Mouse (Mus musculus) gastrocnemius, postnatal 36 days (tissue): ENCODE measurements around the gene Tmsb15b1. TPM values are rescaled to one million over a fixed set of nuclear protein-coding genes. Genes with fewer than 3 reads are reported as not detected.

Source experiments
- total RNA-seq, 2 experiments: library from RNA; stranded (reverse); gene quantifications; 2 replicates each; pipeline ENCODE4 v1.2.3; 2021

Gene Tmsb15b1
- total RNA-seq, 2 experiments from 2014 or later = 1.5 to 3.4 TPM

Other genes with a start within 250 kb of the Tmsb15b1 start
- gene Morf4l2, start 233.2 kb downstream of the Tmsb15b1 start, total RNA-seq = 100 to 1,000 TPM; 133 to 137 TPM
- gene Glra4, start 196.7 kb downstream of the Tmsb15b1 start, total RNA-seq = not detected
- gene Plp1, start 154.2 kb downstream of the Tmsb15b1 start, total RNA-seq = 1 to 10 TPM; 2.0 to 3.0 TPM
- not detected for gene Rab9b, start 108.1 kb downstream of the Tmsb15b1 start, total RNA-seq
- not detected for gene H2bfm, start 49.5 kb downstream of the Tmsb15b1 start, total RNA-seq
- gene Tmsb15b2, start 1.4 kb downstream of the Tmsb15b1 start, total RNA-seq = 1 to 10 TPM; 2.2 to 7.0 TPM
- under 1 TPM; 0.46 to 0.59 TPM for gene Tmsb15l, start within 50 bp of the Tmsb15b1 start, total RNA-seq
- gene Zcchc18, start 16.3 kb upstream of the Tmsb15b1 start, total RNA-seq = not detected
- gene Slc25a53, start 61.4 kb upstream of the Tmsb15b1 start, total RNA-seq = 1 to 10 TPM; 1.6 to 2.6 TPM
- gene Fam199x, start 72.7 kb upstream of the Tmsb15b1 start, total RNA-seq = 1 to 10 TPM; 3.6 to 4.1 TPM
- gene Esx1, start 145.2 kb upstream of the Tmsb15b1 start, total RNA-seq = not detected